Comparison of ENCODE assay signal across 18 mouse cellular contexts in genomic region chr7:4732968-4733392, GRCm38 (mm10). TPM values are rescaled to one million over a fixed set of nuclear protein-coding genes. Genes with fewer than 3 reads are reported as not detected.
DNase-seq lines count a peak whose midpoint lies in the region; ATAC-seq and TF ChIP-seq lines count a peak whose summit lies in the region.
"Had no signal": no experiment of that assay in that cellular context is flagged by ENCODE, and none has a peak within 500 bp of the region (broad histone marks: within the 10 kb centered on the region; RNA-seq: fewer than 3 reads in every experiment).

No protein-coding gene starts in this region.

- CTCF ChIA-PET in Patski (lab: Charles Lee), result interaction anchor here (0.7 kb wide), 1 partner anchor 9 kb away, joined by 3 read pairs; no protein-coding TSS in a partner anchor

- no peak overlapping the region for H3K27ac ChIP-seq in stomach, embryonic 15.5 days
- H3K27ac ChIP-seq in midbrain, embryonic 13.5 days, result no peak overlapping the region
- no peak overlapping the region for H3K27ac ChIP-seq in hindbrain, embryonic 16.5 days (ENCODE audit: low read depth, low read length)
- H3K27ac ChIP-seq: embryonic facial prominence, embryonic 13.5 days; macrophage had no signal

- H3K27me3 ChIP-seq in Patski, result no peaks in the 10 kb centered on the region
- no peaks in the 10 kb centered on the region for H3K27me3 ChIP-seq in stomach, embryonic 15.5 days (replicated peaks)
- no peaks in the 10 kb centered on the region for H3K27me3 ChIP-seq in midbrain, embryonic 13.5 days
- H3K27me3 ChIP-seq in hindbrain, embryonic 16.5 days (replicated peaks; ENCODE audit: control insufficient read depth, insufficient read depth, low read length), result no peaks in the 10 kb centered on the region
- H3K27me3 ChIP-seq: embryonic facial prominence, embryonic 13.5 days had no signal

- in situ Hi-C loops in Patski (cut with MboI; ENCODE audit: low pct_unique_long_range_greater_than_20kb), result loop anchor here (10.0 kb wide), 1 partner anchor 62 kb away; the partner anchor contains the start of gene Rpl28

- no peak for DNase-seq in Patski (ENCODE audit: low read depth, low spot score)
- peak; percentile 39 to 72 for DNase-seq in kidney, postnatal 36 days
- DNase-seq in B cell, adult 2 months, result no peak
- DNase-seq: cerebellum, adult 9-11 months; forebrain, postnatal 0 days; heart, postnatal 36 days; left cerebral cortex, postnatal 4 days; thymus, postnatal 25 days had no signal

- peak; percentile 60 for ATAC-seq in Patski
- ATAC-seq in erythroblast, adult 5-6 weeks (replicated peaks; ENCODE audit: low FRiP score, poor library complexity, severe bottlenecking), result peak; percentile 88
- peak; percentile 70 for ATAC-seq in stomach, embryonic 15.5 days (ENCODE audit: insufficient read depth, low FRiP score, low read depth)
- ATAC-seq in midbrain, embryonic 13.5 days, result no peak
- no peak for ATAC-seq in hindbrain, embryonic 16.5 days
- ATAC-seq: forebrain, postnatal 0 days had no signal

- no peak overlapping the region for H3K4me2 ChIP-seq in stomach, embryonic 15.5 days
- H3K4me2 ChIP-seq in midbrain, embryonic 13.5 days (replicated peaks), result no peak overlapping the region
- H3K4me2 ChIP-seq in hindbrain, embryonic 16.5 days (ENCODE audit: low read length), result no peak overlapping the region
- H3K4me2 ChIP-seq: embryonic facial prominence, embryonic 13.5 days had no signal

- TF ChIP-seq CTCF in Patski (IDR thresholded peaks at IDR 0.05), result no peak

- H3K4me1 ChIP-seq in stomach, embryonic 15.5 days, result no peaks in the 10 kb centered on the region
- no peaks in the 10 kb centered on the region for H3K4me1 ChIP-seq in midbrain, embryonic 13.5 days (replicated peaks)
- H3K4me1 ChIP-seq in hindbrain, embryonic 16.5 days (ENCODE audit: control insufficient read depth, insufficient read depth, low read depth, low read length), result no peaks in the 10 kb centered on the region
- H3K4me1 ChIP-seq: embryonic facial prominence, embryonic 13.5 days had no signal

- POLR2A ChIA-PET in Patski (lab: Charles Lee), result no interaction called here

- no peaks in the 10 kb centered on the region for H3K9me3 ChIP-seq in stomach, embryonic 15.5 days
- 0 out of 2 replicates have a peak, but pooled peaks cover 2% of the 10 kb centered on the region for H3K9me3 ChIP-seq in midbrain, embryonic 13.5 days
- no peaks in the 10 kb centered on the region for H3K9me3 ChIP-seq in hindbrain, embryonic 16.5 days (ENCODE audit: control insufficient read depth, low read length)
- H3K9me3 ChIP-seq: embryonic facial prominence, embryonic 13.5 days; G1E had no signal

- no peak overlapping the region for H3K4me3 ChIP-seq in stomach, embryonic 15.5 days (replicated peaks)
- no peak overlapping the region for H3K4me3 ChIP-seq in midbrain, embryonic 13.5 days (replicated peaks)
- no peak overlapping the region for H3K4me3 ChIP-seq in hindbrain, embryonic 16.5 days (ENCODE audit: low read length)
- H3K4me3 ChIP-seq: embryonic facial prominence, embryonic 13.5 days had no signal

- H3K36me3 ChIP-seq in stomach, embryonic 15.5 days, result no peaks in the 10 kb centered on the region
- H3K36me3 ChIP-seq in midbrain, embryonic 13.5 days, result no peaks in the 10 kb centered on the region
- no peaks in the 10 kb centered on the region for H3K36me3 ChIP-seq in hindbrain, embryonic 16.5 days (ENCODE audit: control insufficient read depth, insufficient read depth, low read length)
- H3K36me3 ChIP-seq: embryonic facial prominence, embryonic 13.5 days; G1E had no signal

- H3K9ac ChIP-seq in stomach, embryonic 15.5 days, result no peak overlapping the region
- H3K9ac ChIP-seq in midbrain, embryonic 13.5 days (replicated peaks), result no peak overlapping the region
- H3K9ac ChIP-seq in hindbrain, embryonic 16.5 days (ENCODE audit: low read depth, low read length), result no peak overlapping the region
- H3K9ac ChIP-seq: embryonic facial prominence, embryonic 13.5 days; forebrain, postnatal 0 days had no signal

- WGBS in stomach, embryonic 15.5 days, result 49% methylated on average over 6 of the region's 6 CpGs
- 80% methylated on average over 6 of the region's 6 CpGs for WGBS in midbrain, embryonic 13.5 days
- 67% methylated on average over 6 of the region's 6 CpGs for WGBS in hindbrain, embryonic 16.5 days

RNA-seq across cellular contexts. Expression of gene Kmt5c, which starts 6.9 kb away (rescaled TPM):
- polyA plus RNA-seq in Patski (2021), result 58.6 TPM
- total RNA-seq in erythroblast, adult 5-6 weeks (2015; ENCODE audit: low replicate concordance), result 11.3 and 15.9 TPM in 2 replicates
- 32.0 and 42.2 TPM in 2 replicates for total RNA-seq in erythroblast, adult 5-6 weeks (2017; ENCODE audit: low replicate concordance)
- polyA plus RNA-seq in stomach, embryonic 15.5 days (2015; fragmentation: Nextera tagmentation; extraction: Ambion mirVana), result 57.2 and 61.4 TPM in 2 replicates
- polyA plus RNA-seq in midbrain, embryonic 13.5 days (2015; fragmentation: Nextera tagmentation; extraction: Ambion mirVana), result 90.0 and 92.5 TPM in 2 replicates
- 47.4 and 57.4 TPM in 2 replicates for polyA plus RNA-seq in hindbrain, embryonic 16.5 days (2015; fragmentation: Nextera tagmentation; extraction: Ambion mirVana)

RNA-seq across cellular contexts. Expression of gene Tmem150b, which starts 7.9 kb away (rescaled TPM):
- 0.14 TPM for polyA plus RNA-seq in Patski (2021)
- total RNA-seq in erythroblast, adult 5-6 weeks (2015; ENCODE audit: low replicate concordance), result 1.7 and 6.7 TPM in 2 replicates
- 2.1 and 2.7 TPM in 2 replicates for total RNA-seq in erythroblast, adult 5-6 weeks (2017; ENCODE audit: low replicate concordance)
- 0.85 and 0.88 TPM in 2 replicates for polyA plus RNA-seq in stomach, embryonic 15.5 days (2015; fragmentation: Nextera tagmentation; extraction: Ambion mirVana)
- polyA plus RNA-seq in midbrain, embryonic 13.5 days (2015; fragmentation: Nextera tagmentation; extraction: Ambion mirVana), result 0.22 and 0.24 TPM in 2 replicates
- 0.12 and 0.18 TPM in 2 replicates for polyA plus RNA-seq in hindbrain, embryonic 16.5 days (2015; fragmentation: Nextera tagmentation; extraction: Ambion mirVana)
- total RNA-seq: forebrain, postnatal 0 days; left cerebral cortex, postnatal 4 days had no signal
- polyA plus RNA-seq: forebrain, postnatal 0 days had no signal

RNA-seq across cellular contexts. Expression of gene Cox6b2, which starts 19.9 kb away (rescaled TPM):
- not detected for polyA plus RNA-seq in Patski (2021)
- total RNA-seq in erythroblast, adult 5-6 weeks (2015; ENCODE audit: low replicate concordance), result 33.2 and 44.4 TPM in 2 replicates
- 18.8 and 22.3 TPM in 2 replicates for total RNA-seq in erythroblast, adult 5-6 weeks (2017; ENCODE audit: low replicate concordance)
- 66.3 and 70.7 TPM in 2 replicates for polyA plus RNA-seq in stomach, embryonic 15.5 days (2015; fragmentation: Nextera tagmentation; extraction: Ambion mirVana)
- polyA plus RNA-seq in midbrain, embryonic 13.5 days (2015; fragmentation: Nextera tagmentation; extraction: Ambion mirVana), result 19.7 and 22.9 TPM in 2 replicates
- polyA plus RNA-seq in hindbrain, embryonic 16.5 days (2015; fragmentation: Nextera tagmentation; extraction: Ambion mirVana), result 23.1 and 29.7 TPM in 2 replicates
- total RNA-seq: monocyte, adult 5-6 weeks had no signal
- polyA plus RNA-seq: macrophage had no signal

RNA-seq across cellular contexts. Expression of gene Fam71e2, which starts 38.1 kb away (rescaled TPM):
- polyA plus RNA-seq in Patski (2021), result not detected
- not detected in 2 replicates for total RNA-seq in erythroblast, adult 5-6 weeks (2015; ENCODE audit: low replicate concordance)
- not detected in 2 replicates for total RNA-seq in erythroblast, adult 5-6 weeks (2017; ENCODE audit: low replicate concordance)
- polyA plus RNA-seq in stomach, embryonic 15.5 days (2015; fragmentation: Nextera tagmentation; extraction: Ambion mirVana), result not detected in 2 replicates
- polyA plus RNA-seq in midbrain, embryonic 13.5 days (2015; fragmentation: Nextera tagmentation; extraction: Ambion mirVana), result not detected in 2 replicates
- not detected in 2 replicates for polyA plus RNA-seq in hindbrain, embryonic 16.5 days (2015; fragmentation: Nextera tagmentation; extraction: Ambion mirVana)
- total RNA-seq: forebrain, postnatal 0 days; granulocyte monocyte progenitor cell, adult 5-6 weeks; heart, postnatal 36 days; layer of hippocampus, adult 18-20 months; left cerebral cortex, postnatal 4 days; monocyte, adult 5-6 weeks had no signal
- polyA plus RNA-seq: embryonic facial prominence, embryonic 13.5 days; forebrain, postnatal 0 days; G1E; macrophage had no signal

RNA-seq across cellular contexts. Expression of gene Brsk1, which starts 42.6 kb away (rescaled TPM):
- polyA plus RNA-seq in Patski (2021), result 27.9 TPM
- not detected in 2 replicates for total RNA-seq in erythroblast, adult 5-6 weeks (2015; ENCODE audit: low replicate concordance)
- not detected in 2 replicates for total RNA-seq in erythroblast, adult 5-6 weeks (2017; ENCODE audit: low replicate concordance)
- 0.94 and 1.3 TPM in 2 replicates for polyA plus RNA-seq in stomach, embryonic 15.5 days (2015; fragmentation: Nextera tagmentation; extraction: Ambion mirVana)
- polyA plus RNA-seq in midbrain, embryonic 13.5 days (2015; fragmentation: Nextera tagmentation; extraction: Ambion mirVana), result 6.8 and 7.6 TPM in 2 replicates
- polyA plus RNA-seq in hindbrain, embryonic 16.5 days (2015; fragmentation: Nextera tagmentation; extraction: Ambion mirVana), result 6.8 and 7.1 TPM in 2 replicates
- total RNA-seq: granulocyte monocyte progenitor cell, adult 5-6 weeks; monocyte, adult 5-6 weeks had no signal
- polyA plus RNA-seq: G1E, macrophage had no signal

Comparison
In these comparisons a context has a peak if more than half of its experiments do, and no peak if none do; other contexts are left out.
1. ATAC-seq: peak in Patski (single experiment), erythroblast, adult 5-6 weeks (single experiment) and stomach, embryonic 15.5 days (single experiment); none in midbrain, embryonic 13.5 days (single experiment) and hindbrain, embryonic 16.5 days (single experiment).
2. DNase-seq: peak in kidney, postnatal 36 days (2 of 2); none in Patski (single experiment) and B cell, adult 2 months (0 of 2).
3. RNA of gene Cox6b2, which starts 19.9 kb away (polyA plus RNA-seq): 66.3 to 70.7 TPM in stomach, embryonic 15.5 days, 23.1 to 29.7 TPM in hindbrain, embryonic 16.5 days and 19.7 to 22.9 TPM in midbrain, embryonic 13.5 days; not detected in Patski (single experiment); every median in the first group is over 10 times any median in the second.